Mouse (Mus musculus) myocyte (in vitro differentiated cells): ENCODE results near the gene Mtrf1l. TPM values are rescaled to one million over a fixed set of nuclear protein-coding genes. Genes with fewer than 3 reads are reported as not detected.

Experiments
- H3K27me3 ChIP-seq: one replicate; pipeline ENCODE4 v1.6.1; 2011; ENCODE audit not compliant: control insufficient read depth, insufficient read depth, insufficient read length
- H3K36me3 ChIP-seq: one replicate; pipeline ENCODE4 v1.6.1; 2011; ENCODE audit not compliant: control insufficient read depth, insufficient read depth
- H3K4me2 ChIP-seq: one replicate; pipeline ENCODE4 v1.6.1; 2011; ENCODE audit warnings: low read depth, control low read depth
- H3K4me3 ChIP-seq: one replicate; pipeline ENCODE4 v1.5.1; 2011; ENCODE audit warnings: mild to moderate bottlenecking, control low read depth, moderate library complexity
- H3K79me2 ChIP-seq: one replicate; pipeline ENCODE4 v1.6.1; 2011; ENCODE audit not compliant: control insufficient read depth, insufficient read depth
- H3ac ChIP-seq: one replicate; pipeline ENCODE4 v1.6.1; 2011; ENCODE audit not compliant: control insufficient read depth, insufficient read length
- CEBPB ChIP-seq: IDR thresholded peaks from 2 replicates; pipeline ENCODE4 v1.6.1; 2011; ENCODE audit warnings: mild to moderate bottlenecking, moderate library complexity; ENCODE audit not compliant: poor library complexity, insufficient read depth, severe bottlenecking
- E2F4 ChIP-seq: IDR thresholded peaks from one replicate; pipeline ENCODE4 v1.6.1; 2011; ENCODE audit warnings: mild to moderate bottlenecking, control low read depth, moderate library complexity; ENCODE audit not compliant: insufficient read depth
- MAX ChIP-seq: IDR thresholded peaks from one replicate; pipeline ENCODE4 v1.6.1; 2011; ENCODE audit warnings: low read depth, mild to moderate bottlenecking, control low read depth
- MYOD1 ChIP-seq, 3 experiments: IDR thresholded peaks; one replicate each; pipeline ENCODE4 v1.6.1; 2011; ENCODE audit warnings: control low read depth in 2 of 3, low read depth in 2 of 3, mild to moderate bottlenecking in 2 of 3, moderate library complexity in 1 of 3; ENCODE audit not compliant: insufficient read length in 2 of 3, control insufficient read depth in 1 of 3
- MYOG ChIP-seq, 3 experiments: IDR thresholded peaks; one replicate each; pipeline ENCODE4 v1.6.1; 2011; ENCODE audit warnings: control low read depth in 2 of 3, low read depth in 2 of 3, mild to moderate bottlenecking in 2 of 3; ENCODE audit not compliant: insufficient read length in 2 of 3, control insufficient read depth in 1 of 3, insufficient read depth in 1 of 3
- POLR2A ChIP-seq: IDR thresholded peaks from one replicate; pipeline ENCODE4 v1.6.1; 2011; ENCODE audit warnings: low read depth, mild to moderate bottlenecking, control low read depth, moderate library complexity; ENCODE audit not compliant: insufficient read length
- POLR2AphosphoS2 ChIP-seq: IDR thresholded peaks from one replicate; pipeline ENCODE4 v1.6.1; 2011; ENCODE audit warnings: low read depth, control low read depth; ENCODE audit not compliant: insufficient read length
- REST ChIP-seq: IDR thresholded peaks from one replicate; pipeline ENCODE4 v1.6.1; 2011; ENCODE audit warnings: mild to moderate bottlenecking, control low read depth, moderate library complexity; ENCODE audit not compliant: insufficient read depth, insufficient read length
- SRF ChIP-seq: IDR thresholded peaks from one replicate; pipeline ENCODE4 v1.6.1; 2011; ENCODE audit warnings: low read depth; ENCODE audit not compliant: control insufficient read depth, insufficient read length
- TCF12 ChIP-seq: IDR thresholded peaks from one replicate; pipeline ENCODE4 v1.6.1; 2011; ENCODE audit warnings: mild to moderate bottlenecking, control low read depth; ENCODE audit not compliant: poor library complexity, insufficient read depth, severe bottlenecking
- TCF3 ChIP-seq: IDR thresholded peaks from one replicate; pipeline ENCODE4 v1.6.1; 2011; ENCODE audit warnings: low read depth, control low read depth; ENCODE audit not compliant: insufficient read length
- USF1 ChIP-seq: IDR thresholded peaks from one replicate; pipeline ENCODE4 v1.6.1; 2011; ENCODE audit warnings: low read depth, mild to moderate bottlenecking, control low read depth, moderate library complexity
- polyA plus RNA-seq: library from polyadenylated mRNA; unstranded; fragments of >200 nt; fragmentation: generic; extraction: Trizol; gene quantifications from one replicate; pipeline ENCODE4 v1.2.1, GENCODE M21; 2012; ENCODE audit warnings: missing spikeins

Gene Mtrf1l
- polyA plus RNA-seq, 1 experiment = 2.7 TPM

DNA sequence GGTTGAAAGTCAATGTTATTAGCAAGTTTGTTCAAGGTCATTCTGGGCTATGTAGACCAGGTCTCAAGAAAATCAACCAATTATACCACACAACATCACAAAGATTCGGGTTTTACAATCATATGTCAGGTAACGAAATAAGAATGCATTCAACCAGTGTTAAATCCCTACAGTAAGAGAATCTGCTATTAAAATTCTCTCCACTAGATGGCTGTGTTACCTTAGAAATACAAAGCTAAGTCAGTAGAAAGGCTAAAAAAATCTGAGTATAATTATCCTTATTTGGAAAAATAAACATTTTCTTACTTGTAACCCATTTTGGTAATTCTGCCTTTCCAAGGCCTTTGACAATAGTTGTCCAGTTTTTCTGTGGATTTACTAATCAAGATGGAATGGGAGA, 23.2 kb upstream of the Mtrf1l start:
- Histone ChIP-seq H3K79me2 (no peaks in the 10 kb centered on the region), H3K4me2 (no peak overlapping the region), H3K4me3 (no peak overlapping the region), H3K27me3 (no peaks in the 10 kb centered on the region), H3K36me3 (no peaks in the 10 kb centered on the region), H3ac (no peak overlapping the region)
- no peak for TF ChIP-seq TCF12
- no peak for TF ChIP-seq TCF3
- TF ChIP-seq SRF = no peak
- no peak for TF ChIP-seq MYOG (IDR thresholded peaks at IDR 0.05; ENCODE audit: control insufficient read depth in 1 of 3, insufficient read depth in 1 of 3, insufficient read length in 2 of 3, low read depth in 2 of 3)
- no peak for TF ChIP-seq MYOD1 (IDR thresholded peaks at IDR 0.05; ENCODE audit: control insufficient read depth in 1 of 3, insufficient read length in 2 of 3, low read depth in 2 of 3)
- TF ChIP-seq USF1 = no peak

DNA sequence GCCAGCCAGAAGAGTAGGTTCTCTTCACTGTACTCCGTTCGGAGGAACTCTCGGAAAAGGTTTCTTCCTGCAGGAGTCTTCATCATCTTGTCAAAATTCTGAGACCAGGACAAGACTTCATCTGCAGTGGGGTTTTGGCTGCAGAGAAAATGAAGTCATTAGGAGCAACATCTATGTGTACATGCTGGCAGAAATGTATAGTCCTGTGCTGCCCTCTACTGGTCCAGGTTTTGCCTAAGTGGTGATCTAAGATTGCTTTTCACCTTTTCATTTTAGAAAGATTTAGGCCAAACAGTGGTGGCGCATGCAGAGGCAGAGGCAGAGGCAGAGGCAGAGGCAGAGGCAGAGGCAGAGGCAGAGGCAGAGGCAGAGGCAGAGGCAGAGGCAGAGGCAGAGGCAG, 17.7 kb upstream of the Mtrf1l start:
- no peaks in the 10 kb centered on the region for H3K36me3 ChIP-seq
- TF ChIP-seq MYOD1 (IDR thresholded peaks at IDR 0.05; ENCODE audit: control insufficient read depth in 1 of 3, insufficient read length in 2 of 3, low read depth in 2 of 3) = no peak
- TF ChIP-seq TCF12 = no peak
- TF ChIP-seq E2F4 = no peak
- no peak for TF ChIP-seq SRF
- no peak for TF ChIP-seq CEBPB
- TF ChIP-seq TCF3 = no peak
- no peak for TF ChIP-seq MAX
- TF ChIP-seq REST = no peak
- TF ChIP-seq USF1 = no peak
- no peak for TF ChIP-seq MYOG (IDR thresholded peaks at IDR 0.05; ENCODE audit: control insufficient read depth in 1 of 3, insufficient read depth in 1 of 3, insufficient read length in 2 of 3, low read depth in 2 of 3)
- TF ChIP-seq POLR2A = no peak
- no peak for TF ChIP-seq POLR2AphosphoS2
- no peak overlapping the region for H3K4me2 ChIP-seq
- no peak overlapping the region for H3ac ChIP-seq
- no peak overlapping the region for H3K4me3 ChIP-seq
- H3K79me2 ChIP-seq = no peaks in the 10 kb centered on the region
- no peaks in the 10 kb centered on the region for H3K27me3 ChIP-seq

DNA sequence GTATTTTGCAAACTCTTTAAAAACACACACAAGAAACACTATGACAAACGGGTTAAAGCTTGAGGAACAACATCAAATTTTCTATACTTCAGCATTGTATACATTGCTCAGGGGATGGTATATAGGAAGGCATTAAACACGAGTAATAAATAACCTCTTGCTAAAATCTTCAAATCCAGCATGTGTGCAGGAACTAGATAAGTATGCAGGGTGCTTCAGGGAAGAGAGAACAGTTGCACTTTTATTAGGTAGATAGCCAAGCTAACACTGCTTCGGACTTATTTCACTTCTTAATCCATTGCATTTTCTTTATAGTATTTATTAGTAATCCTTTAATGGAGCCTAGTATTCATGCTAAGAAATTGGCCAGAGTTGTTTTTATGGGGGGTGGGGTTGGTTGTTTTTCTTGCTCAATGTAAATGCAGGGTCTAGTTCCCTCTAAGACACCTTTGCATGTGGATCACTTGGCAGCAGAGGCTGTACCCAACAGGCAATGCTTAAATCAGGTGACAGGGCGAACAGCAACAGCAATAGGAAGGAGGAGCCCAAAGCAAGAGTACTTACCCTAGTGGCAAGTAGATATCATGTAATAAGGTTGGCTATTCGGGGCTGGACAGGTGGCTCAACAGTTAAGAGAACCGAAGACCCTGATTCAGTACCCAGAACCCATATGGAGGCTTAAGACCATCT, 2.8 kb upstream of the Mtrf1l start:
- H3K79me2 ChIP-seq = peaks cover 19% of the 10 kb centered on the region
- H3K4me2 ChIP-seq = no peak overlapping the region
- H3K27me3 ChIP-seq = peaks cover 5% of the 10 kb centered on the region
- TF ChIP-seq MYOD1 (IDR thresholded peaks at IDR 0.05; ENCODE audit: control insufficient read depth in 1 of 3, insufficient read length in 2 of 3, low read depth in 2 of 3) (no peak), E2F4 (no peak)
- H3K36me3 ChIP-seq = no peaks in the 10 kb centered on the region
- no peak overlapping the region for H3ac ChIP-seq
- H3K4me3 ChIP-seq = no peak overlapping the region

DNA sequence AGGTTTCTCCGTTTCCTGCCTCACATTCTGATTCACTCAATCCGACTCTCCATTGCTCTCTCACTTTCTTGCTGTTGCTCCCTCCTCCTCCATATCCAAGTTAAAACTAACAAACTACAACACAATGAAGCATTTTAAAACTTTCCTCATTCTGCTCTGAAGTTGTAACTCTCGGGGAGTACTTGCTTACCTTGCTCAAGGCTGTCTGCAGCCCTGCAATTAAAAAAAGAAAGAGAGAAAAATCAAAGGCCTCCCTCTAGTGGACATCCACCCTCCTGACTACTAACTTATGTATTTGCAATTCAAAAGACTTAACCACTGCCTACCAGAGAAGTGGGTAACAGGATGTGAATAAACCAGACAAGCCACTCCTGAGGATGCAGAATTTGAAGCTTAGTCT, 1.1 kb upstream of the Mtrf1l start:
- Histone ChIP-seq H3K4me3 (peak overlapping the region; percentile 56), H3K36me3 (peaks cover 6% of the 10 kb centered on the region), H3K79me2 (peaks cover 31% of the 10 kb centered on the region), H3K4me2 (peak overlapping the region; percentile 98), H3K27me3 (peaks cover 5% of the 10 kb centered on the region), H3ac (no peak overlapping the region)
- TF ChIP-seq E2F4 = no peak
- no peak for TF ChIP-seq MYOG (IDR thresholded peaks at IDR 0.05; ENCODE audit: control insufficient read depth in 1 of 3, insufficient read depth in 1 of 3, insufficient read length in 2 of 3, low read depth in 2 of 3)
- no peak for TF ChIP-seq MYOD1 (IDR thresholded peaks at IDR 0.05; ENCODE audit: control insufficient read depth in 1 of 3, insufficient read length in 2 of 3, low read depth in 2 of 3)
- no peak for TF ChIP-seq MAX
- no peak for TF ChIP-seq SRF
- no peak for TF ChIP-seq TCF3
- no peak for TF ChIP-seq POLR2A
- no peak for TF ChIP-seq POLR2AphosphoS2
- TF ChIP-seq CEBPB = no peak

DNA sequence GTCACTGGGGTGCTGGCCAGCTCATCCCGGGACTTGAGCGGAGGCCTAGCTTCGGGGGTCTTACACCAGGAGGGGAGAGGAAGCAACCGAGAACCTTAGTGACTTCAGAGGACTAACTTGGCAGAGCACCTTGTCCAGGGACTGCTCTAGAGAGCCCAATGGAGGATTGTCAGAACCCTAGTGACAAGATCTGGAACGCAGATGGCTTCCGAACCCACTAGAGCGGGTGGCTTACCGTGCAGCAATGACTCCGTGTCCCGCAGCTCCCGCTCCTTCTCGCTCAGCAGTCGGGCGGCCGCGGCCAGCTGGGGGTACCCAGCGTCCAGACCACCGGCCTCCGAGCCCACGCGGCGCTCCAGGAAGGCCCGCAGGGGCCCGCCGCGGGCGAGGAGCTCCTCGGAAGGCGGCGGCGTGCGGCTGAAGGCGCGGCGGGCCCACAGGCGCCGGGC, 395 bp downstream of the Mtrf1l start:
- H3K79me2 ChIP-seq = peaks cover 31% of the 10 kb centered on the region
- H3K4me3 ChIP-seq = peak overlapping the region; percentile 56
- peak overlapping the region; percentile 44 for H3ac ChIP-seq
- TF ChIP-seq SRF = no peak
- TF ChIP-seq POLR2AphosphoS2 = no peak
- no peak for TF ChIP-seq POLR2A
- peaks cover 5% of the 10 kb centered on the region for H3K27me3 ChIP-seq
- H3K4me2 ChIP-seq = peak overlapping the region; percentile 73
- H3K36me3 ChIP-seq = peaks cover 18% of the 10 kb centered on the region

DNA sequence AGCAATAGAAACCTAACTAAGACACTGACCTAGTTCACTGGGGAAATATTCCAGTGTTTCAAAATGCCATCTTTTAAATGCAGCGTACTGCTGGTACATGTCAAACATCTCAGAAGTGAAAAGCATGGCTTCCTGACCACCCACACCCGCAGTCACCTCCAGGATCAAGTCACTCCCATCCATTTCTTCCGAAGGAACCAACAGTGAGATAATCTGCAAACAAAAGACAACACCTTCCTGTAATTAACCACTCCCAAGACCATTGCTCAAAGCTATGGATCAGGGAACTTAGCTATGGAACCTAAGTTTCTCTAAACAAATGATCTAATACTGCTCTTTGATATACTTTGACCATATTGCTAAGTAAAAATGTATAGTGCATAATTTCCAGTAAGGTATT, 4.9 kb downstream of the Mtrf1l start:
- no peak overlapping the region for H3K4me3 ChIP-seq
- H3K4me2 ChIP-seq = no peak overlapping the region
- no peak overlapping the region for H3ac ChIP-seq
- H3K27me3 ChIP-seq = no peaks in the 10 kb centered on the region
- peaks cover 31% of the 10 kb centered on the region for H3K79me2 ChIP-seq
- no peak for TF ChIP-seq SRF
- no peak for TF ChIP-seq TCF12
- no peak for TF ChIP-seq CEBPB
- TF ChIP-seq MAX = no peak
- no peak for TF ChIP-seq TCF3
- TF ChIP-seq POLR2A = no peak
- no peak for TF ChIP-seq E2F4
- TF ChIP-seq USF1 = no peak
- TF ChIP-seq POLR2AphosphoS2 = no peak
- no peak for TF ChIP-seq REST
- TF ChIP-seq MYOG (IDR thresholded peaks at IDR 0.05; ENCODE audit: control insufficient read depth in 1 of 3, insufficient read depth in 1 of 3, insufficient read length in 2 of 3, low read depth in 2 of 3) = no peak
- TF ChIP-seq MYOD1 (IDR thresholded peaks at IDR 0.05; ENCODE audit: control insufficient read depth in 1 of 3, insufficient read length in 2 of 3, low read depth in 2 of 3) = no peak
- H3K36me3 ChIP-seq = peaks cover 52% of the 10 kb centered on the region
